Mouse (Mus musculus) gastrocnemius, adult 2 months (tissue): ENCODE measurements around the gene Fam84b. TPM values are rescaled to one million over a fixed set of nuclear protein-coding genes. Genes with fewer than 3 reads are reported as not detected.

Experiments
- DNase-seq: peaks from one replicate; pipeline ENCODE4 v3.0.0; 2022
- H3K27ac ChIP-seq: fragments of 200-600 bp; 2 replicates; pipeline ENCODE4 v1.8.1; 2022; ENCODE audit warnings: mild to moderate bottlenecking
- H3K4me3 ChIP-seq: fragments of 200-600 bp; 2 replicates; pipeline ENCODE4 v1.8.1; 2022; ENCODE audit warnings: mild to moderate bottlenecking, moderate library complexity
- CTCF ChIP-seq: fragments of 200-600 bp; IDR thresholded peaks from 2 replicates; pipeline ENCODE4 v1.8.1; 2022; ENCODE audit warnings: antibody characterized with exemption, mild to moderate bottlenecking, moderate library complexity
- intact Hi-C: fragments of 180-260 bp; cut with DNase I; formaldehyde crosslinking; loops from one replicate; pipeline ENCODE4 v1.15.1; 2025
- total RNA-seq, 2 experiments: library from RNA; stranded (reverse); gene quantifications; 2 replicates each; pipeline ENCODE4 v1.2.3; 2021

Fam84b gene
- total RNA-seq, 2 experiments from 2014 or later, result 1.3 to 2.0 TPM

DNA sequence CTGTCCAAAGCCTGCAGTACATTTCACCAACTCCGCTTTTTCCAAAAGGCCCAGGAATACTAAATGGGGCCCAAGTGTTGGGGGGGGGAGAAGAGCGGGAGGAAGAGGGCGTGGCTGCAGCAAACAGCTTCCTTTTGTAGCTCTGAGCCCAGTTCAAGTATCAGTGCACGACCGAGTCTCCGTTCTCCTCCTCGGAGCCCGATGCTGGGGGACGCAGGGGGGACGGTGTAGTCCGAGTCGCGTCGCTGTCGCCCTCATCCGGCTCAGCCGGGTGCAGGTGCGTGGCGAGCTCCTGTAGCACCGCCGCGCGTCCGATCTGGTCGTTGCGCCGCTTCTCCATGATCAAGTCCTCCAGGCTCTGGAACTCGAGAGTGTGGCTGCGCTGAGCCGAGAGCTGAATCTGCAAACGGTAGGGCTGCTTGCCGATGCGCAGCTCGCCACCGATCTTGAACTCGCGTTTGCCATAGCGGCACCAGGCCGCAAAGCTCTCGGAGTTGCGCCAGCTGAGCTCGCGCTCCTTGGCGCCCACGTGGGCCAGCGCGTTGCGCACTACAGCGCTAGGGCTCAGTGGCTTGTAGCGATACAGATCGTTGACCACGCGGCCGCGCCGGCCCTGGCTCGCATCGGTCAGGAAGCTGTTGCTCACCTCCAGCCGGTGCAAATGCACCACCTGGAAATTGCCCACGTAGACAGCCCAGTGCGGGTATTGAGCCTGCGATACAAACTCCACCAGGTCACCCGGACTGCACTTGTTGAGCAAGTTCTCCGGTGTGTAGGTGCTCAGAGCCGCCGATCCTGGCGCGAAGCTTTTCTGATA, 30.6 kb downstream of the Fam84b start:
- H3K4me3 ChIP-seq, result peak overlapping the region; percentile 84
- TF ChIP-seq CTCF, result peak; percentile 47
- intact Hi-C loops, result loop anchor here (5.0 kb wide), 2 partner anchors 69 to 184 kb away; no protein-coding TSS in a partner anchor
- peak; percentile 80 for DNase-seq
- peak overlapping the region; percentile 91 for H3K27ac ChIP-seq

DNA sequence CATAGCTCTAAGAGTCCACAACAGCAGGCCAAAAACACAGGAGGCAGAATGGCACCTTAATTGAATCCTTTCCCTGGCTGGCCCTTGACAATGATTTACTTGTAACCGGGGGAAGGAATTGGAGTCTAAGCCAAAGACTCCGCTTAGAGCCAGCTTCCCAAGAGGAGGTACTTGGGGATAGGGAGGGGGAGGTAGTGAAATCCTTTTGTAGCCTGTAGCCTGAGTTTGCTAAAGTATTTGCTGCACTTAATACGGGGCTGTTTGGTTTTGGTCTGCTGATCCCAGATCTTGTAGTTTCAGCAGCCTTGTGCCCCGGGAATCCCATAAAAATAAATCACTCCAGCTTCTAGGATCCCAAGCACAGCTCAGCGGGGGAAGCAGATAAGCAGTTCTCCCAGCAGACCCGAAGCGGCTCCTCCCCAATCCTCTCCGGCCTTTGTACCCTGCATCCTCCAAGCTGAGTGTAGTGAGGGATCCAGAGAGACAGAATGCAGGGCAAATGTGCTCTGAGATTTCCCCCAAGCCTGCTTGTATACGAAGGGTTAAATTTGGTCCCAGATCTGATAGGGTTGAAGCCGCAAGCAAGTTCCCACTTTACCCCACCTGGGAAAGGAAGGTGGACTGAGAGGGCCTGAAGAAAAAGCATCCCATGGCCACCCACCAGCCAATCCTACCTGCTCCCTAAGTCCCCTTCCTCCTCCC, 31.3 kb downstream of the Fam84b start:
- TF ChIP-seq CTCF, result no peak
- H3K27ac ChIP-seq, result peak overlapping the region; percentile 91
- DNase-seq, result no peak
- H3K4me3 ChIP-seq, result peak overlapping the region; percentile 84
- intact Hi-C loops, result loop anchor here (5.0 kb wide), 2 partner anchors 70 to 185 kb away; no protein-coding TSS in a partner anchor

DNA sequence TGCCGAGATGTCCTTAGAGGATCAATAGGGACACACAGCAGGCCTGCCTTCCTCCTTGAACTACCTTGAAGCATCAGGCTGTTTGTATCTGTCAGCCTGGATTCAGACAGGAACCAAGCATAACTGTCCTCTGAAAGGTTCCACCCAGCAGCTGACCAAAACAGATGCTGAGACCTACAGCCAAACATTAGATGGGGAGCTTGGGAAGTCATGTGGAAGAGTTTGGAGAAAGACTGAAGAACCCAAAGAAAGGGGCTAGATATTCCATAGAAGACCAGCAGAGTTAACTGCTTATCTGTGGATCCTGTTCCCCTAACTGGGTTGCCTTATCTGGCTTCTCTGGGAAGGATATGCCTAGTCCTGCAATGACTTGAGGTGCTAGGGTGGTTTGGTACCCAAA, 35.1 kb downstream of the Fam84b start:
- DNase-seq, result no peak
- intact Hi-C loops, result no loop called here
- TF ChIP-seq CTCF, result no peak
- H3K27ac ChIP-seq, result no peak overlapping the region
- no peak overlapping the region for H3K4me3 ChIP-seq

DNA sequence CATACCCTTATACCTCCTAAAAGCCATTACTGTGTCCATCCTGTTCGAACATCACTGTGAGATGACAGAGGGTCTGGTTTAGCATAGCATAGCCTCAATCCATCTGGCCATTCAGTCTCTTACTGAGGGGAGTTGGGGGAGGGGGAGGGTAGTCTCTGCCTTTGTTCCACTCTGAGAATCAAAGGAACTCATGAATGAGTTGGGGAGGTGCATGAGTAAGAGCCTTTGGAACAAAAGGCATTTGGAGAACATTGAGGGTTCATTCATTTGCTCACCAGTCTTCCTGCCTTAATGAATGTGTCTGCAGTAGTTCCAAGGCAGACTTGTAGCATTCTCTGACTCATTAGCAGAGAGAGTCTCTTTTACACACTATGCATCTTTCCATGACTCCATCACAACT, 37.1 kb downstream of the Fam84b start:
- DNase-seq, result no peak
- Histone ChIP-seq H3K27ac (no peak overlapping the region), H3K4me3 (no peak overlapping the region)
- TF ChIP-seq CTCF, result no peak
- intact Hi-C loops, result no loop called here

DNA sequence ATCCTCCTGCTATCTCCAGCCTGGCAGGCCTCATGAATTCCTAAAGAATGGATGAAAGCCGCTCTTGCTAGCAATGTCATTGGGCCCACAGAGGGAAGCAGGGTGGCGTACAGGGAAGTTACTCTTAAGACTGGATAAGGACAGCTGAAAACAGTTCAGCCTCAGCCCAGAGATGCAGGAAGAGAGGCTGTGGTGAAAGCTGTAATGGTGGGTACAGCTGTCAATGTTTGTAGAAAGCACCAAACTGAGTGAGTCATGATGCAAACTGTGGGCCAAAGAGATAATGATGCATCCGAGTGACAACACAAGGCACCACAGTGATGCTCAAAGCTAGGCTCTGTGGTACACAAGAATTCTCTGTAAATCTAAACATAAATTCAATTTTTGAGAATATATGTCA, 39.0 kb downstream of the Fam84b start:
- Histone ChIP-seq H3K4me3 (no peak overlapping the region), H3K27ac (no peak overlapping the region)
- intact Hi-C loops, result no loop called here
- no peak for TF ChIP-seq CTCF
- no peak for DNase-seq

GRCm38 (mm10) chr15:60793041-60793673, 60.4 kb downstream of the Fam84b start:
- TF ChIP-seq CTCF, result no peak
- H3K27ac ChIP-seq, result no peak overlapping the region
- no peak overlapping the region for H3K4me3 ChIP-seq
- intact Hi-C loops, result no loop called here
- DNase-seq, result no peak

DNA sequence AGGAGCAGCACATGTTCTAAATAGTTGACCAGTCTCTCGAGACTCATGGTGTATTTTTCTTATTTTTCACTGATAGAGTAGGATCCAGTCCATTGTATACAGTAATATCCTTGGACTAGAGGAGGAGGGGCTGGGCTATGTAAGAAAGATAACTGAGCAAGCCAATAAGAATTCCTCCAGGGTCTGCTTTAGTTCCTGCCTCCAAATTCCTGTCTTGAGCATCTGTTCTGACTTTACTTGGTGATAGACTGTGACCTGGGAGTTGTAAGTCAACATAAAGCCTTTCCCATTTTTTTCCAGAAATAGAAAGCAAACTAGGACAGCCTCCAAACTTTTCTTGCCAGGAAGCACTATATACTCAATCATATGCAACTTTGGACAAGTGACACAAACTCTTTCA, 64.5 kb downstream of the Fam84b start:
- TF ChIP-seq CTCF, result no peak

DNA sequence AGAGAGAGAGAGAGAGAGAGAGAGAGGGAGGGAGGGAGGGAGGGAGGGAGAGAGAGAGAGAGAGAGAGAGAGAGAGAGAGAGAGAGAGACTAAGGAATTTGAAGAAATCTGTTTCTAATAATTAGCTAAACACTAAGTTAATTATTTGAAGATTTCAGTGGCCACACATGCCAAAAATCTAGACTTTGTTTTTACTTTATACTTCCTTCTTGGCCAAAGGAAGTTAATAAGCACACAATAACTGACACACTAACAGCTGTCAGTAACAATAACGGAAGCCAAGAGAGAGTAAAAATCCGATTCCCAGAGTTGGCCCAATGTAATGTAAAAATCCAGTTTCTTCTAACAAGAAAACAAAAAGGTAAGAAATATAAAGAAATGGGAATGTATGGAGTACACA, 69.8 kb downstream of the Fam84b start:
- intact Hi-C loops, result no loop called here
- no peak overlapping the region for H3K27ac ChIP-seq
- TF ChIP-seq CTCF, result no peak
- no peak for DNase-seq
- no peak overlapping the region for H3K4me3 ChIP-seq

More for the DNA sequence above, 64.5 kb downstream of the Fam84b start:
- no peak for DNase-seq
- H3K4me3 ChIP-seq, result no peak overlapping the region
- no peak overlapping the region for H3K27ac ChIP-seq
- intact Hi-C loops, result no loop called here

- intact Hi-C loops, result no loop called here
- TF ChIP-seq CTCF, result no peak
- H3K27ac ChIP-seq, result no peak overlapping the region
- no peak for DNase-seq
- H3K4me3 ChIP-seq, result no peak overlapping the region
Measured at GRCm38 (mm10) chr15:60779531-60779973, 74.0 kb downstream of the Fam84b start.

DNA sequence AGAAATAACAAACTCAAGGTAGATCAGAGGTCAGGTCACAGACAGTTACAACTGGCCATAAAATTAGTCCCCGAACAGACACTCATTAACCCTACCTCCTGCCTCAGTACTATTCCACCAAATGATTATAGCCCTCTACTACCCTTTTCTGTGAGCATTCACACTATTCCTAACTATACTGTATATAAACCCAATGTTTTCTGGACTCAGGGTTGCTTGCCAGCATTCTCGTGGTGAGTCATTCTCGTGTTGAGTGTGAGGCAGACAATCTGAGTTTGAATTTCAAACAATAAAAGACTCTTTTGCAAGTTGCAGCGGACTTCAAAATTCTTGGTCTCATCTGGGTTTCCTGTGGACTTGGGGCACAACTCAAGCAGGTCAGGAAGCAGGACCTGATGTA, 74.5 kb downstream of the Fam84b start:
- DNase-seq, result no peak
- no peak for TF ChIP-seq CTCF
- Histone ChIP-seq H3K4me3 (no peak overlapping the region), H3K27ac (no peak overlapping the region)
- intact Hi-C loops, result no loop called here

Other genes with a start within 250 kb of the Fam84b start
- not detected for gene A1bg, start 69.2 kb upstream of the Fam84b start, total RNA-seq